Mouse (Mus musculus): ENCODE data around the gene Prkg2. TPM values are rescaled to one million over a fixed set of nuclear protein-coding genes. Genes with fewer than 3 reads are reported as not detected.

Prkg2 gene
- polyA plus RNA-seq, 1 experiment from 2014 or later: 3.2 TPM

- H3K4me2 ChIP-seq (ENCODE audit: low read length): no peak overlapping the region
- no peaks in the 10 kb centered on the region for H3K4me1 ChIP-seq (replicated peaks; ENCODE audit: insufficient read depth, low read length)
- TF ChIP-seq CTCF (IDR thresholded peaks at IDR 0.05; ENCODE audit: low read depth): no peak
- DNase-seq (ENCODE audit: low spot score): no peak
- no peaks in the 10 kb centered on the region for H3K9me3 ChIP-seq (replicated peaks; ENCODE audit: low read length)
- no peak for ATAC-seq (replicated peaks; ENCODE audit: low FRiP score, low read depth)
- H3K36me3 ChIP-seq (ENCODE audit: insufficient read depth, low read length): no peaks in the 10 kb centered on the region
- H3K9ac ChIP-seq (ENCODE audit: low read depth, low read length): no peak overlapping the region
- WGBS: 76% methylated on average over 14 of the region's 14 CpGs
- no peaks in the 10 kb centered on the region for H3K27me3 ChIP-seq (ENCODE audit: insufficient read depth, low read length)
- no peak overlapping the region for H3K4me3 ChIP-seq (replicated peaks; ENCODE audit: low read depth, low read length)
- H3K27ac ChIP-seq: no peak overlapping the region
These were observed 26.6 kb downstream of the Prkg2 start for GRCm38 (mm10) chr5:99010448-99011151.

GRCm38 (mm10) chr5:98998104-98998503 is 39.0 kb downstream of the Prkg2 start:
- DNase-seq (ENCODE audit: low spot score) (no peak), ATAC-seq (replicated peaks; ENCODE audit: low FRiP score, low read depth) (no peak)
- Histone ChIP-seq H3K4me1 (replicated peaks; ENCODE audit: insufficient read depth, low read length) (no peaks in the 10 kb centered on the region), H3K27me3 (ENCODE audit: insufficient read depth, low read length) (no peaks in the 10 kb centered on the region), H3K36me3 (ENCODE audit: insufficient read depth, low read length) (no peaks in the 10 kb centered on the region), H3K9ac (ENCODE audit: low read depth, low read length) (no peak overlapping the region), H3K9me3 (replicated peaks; ENCODE audit: low read length) (no peaks in the 10 kb centered on the region), H3K4me2 (ENCODE audit: low read length) (no peak overlapping the region), H3K27ac (no peak overlapping the region), H3K4me3 (replicated peaks; ENCODE audit: low read depth, low read length) (no peak overlapping the region)
- no peak for TF ChIP-seq CTCF (IDR thresholded peaks at IDR 0.05; ENCODE audit: low read depth)
- 69% methylated on average over 4 of the region's 4 CpGs for WGBS

- ATAC-seq (replicated peaks; ENCODE audit: low FRiP score, low read depth) (no peak), DNase-seq (ENCODE audit: low spot score) (no peak)
These were observed 41.4 kb downstream of the Prkg2 start for GRCm38 (mm10) chr5:98995767-98996166.

GRCm38 (mm10) chr5:98991600-98991999 is 45.6 kb downstream of the Prkg2 start:
- no peak overlapping the region for H3K4me2 ChIP-seq (ENCODE audit: low read length)
- H3K4me3 ChIP-seq (replicated peaks; ENCODE audit: low read depth, low read length): no peak overlapping the region
- H3K4me1 ChIP-seq (replicated peaks; ENCODE audit: insufficient read depth, low read length): no peaks in the 10 kb centered on the region
- H3K9ac ChIP-seq (ENCODE audit: low read depth, low read length): no peak overlapping the region
- H3K27me3 ChIP-seq (ENCODE audit: insufficient read depth, low read length): no peaks in the 10 kb centered on the region
- DNase-seq (ENCODE audit: low spot score): no peak
- ATAC-seq (replicated peaks; ENCODE audit: low FRiP score, low read depth): no peak
- TF ChIP-seq CTCF (IDR thresholded peaks at IDR 0.05; ENCODE audit: low read depth): no peak
- no peaks in the 10 kb centered on the region for H3K36me3 ChIP-seq (ENCODE audit: insufficient read depth, low read length)
- H3K27ac ChIP-seq: no peak overlapping the region
- no peaks in the 10 kb centered on the region for H3K9me3 ChIP-seq (replicated peaks; ENCODE audit: low read length)
- 85% methylated on average over 4 of the region's 4 CpGs for WGBS

More at GRCm38 (mm10) chr5:98995767-98996166, 41.4 kb downstream of the Prkg2 start:
- Histone ChIP-seq H3K4me1 (replicated peaks; ENCODE audit: insufficient read depth, low read length) (no peaks in the 10 kb centered on the region), H3K36me3 (ENCODE audit: insufficient read depth, low read length) (no peaks in the 10 kb centered on the region), H3K4me2 (ENCODE audit: low read length) (no peak overlapping the region), H3K27me3 (ENCODE audit: insufficient read depth, low read length) (no peaks in the 10 kb centered on the region), H3K9me3 (replicated peaks; ENCODE audit: low read length) (no peaks in the 10 kb centered on the region), H3K27ac (no peak overlapping the region), H3K9ac (ENCODE audit: low read depth, low read length) (no peak overlapping the region), H3K4me3 (replicated peaks; ENCODE audit: low read depth, low read length) (no peak overlapping the region)
- 50% methylated on average over 4 of the region's 4 CpGs for WGBS
- no peak for TF ChIP-seq CTCF (IDR thresholded peaks at IDR 0.05; ENCODE audit: low read depth)

GRCm38 (mm10) chr5:98987634-98988033 is 49.5 kb downstream of the Prkg2 start:
- Histone ChIP-seq H3K27ac (no peak overlapping the region), H3K36me3 (ENCODE audit: insufficient read depth, low read length) (no peaks in the 10 kb centered on the region), H3K4me2 (ENCODE audit: low read length) (no peak overlapping the region), H3K9me3 (replicated peaks; ENCODE audit: low read length) (no peaks in the 10 kb centered on the region), H3K4me3 (replicated peaks; ENCODE audit: low read depth, low read length) (no peak overlapping the region), H3K4me1 (replicated peaks; ENCODE audit: insufficient read depth, low read length) (no peaks in the 10 kb centered on the region), H3K27me3 (ENCODE audit: insufficient read depth, low read length) (no peaks in the 10 kb centered on the region), H3K9ac (ENCODE audit: low read depth, low read length) (no peak overlapping the region)
- DNase-seq (ENCODE audit: low spot score): no peak
- TF ChIP-seq CTCF (IDR thresholded peaks at IDR 0.05; ENCODE audit: low read depth): no peak
- no peak for ATAC-seq (replicated peaks; ENCODE audit: low FRiP score, low read depth)
- 35% methylated on average over 1 of the region's 1 CpGs for WGBS

GRCm38 (mm10) chr5:98987116-98987515 is 50.0 kb downstream of the Prkg2 start:
- Histone ChIP-seq H3K4me3 (replicated peaks; ENCODE audit: low read depth, low read length) (no peak overlapping the region), H3K36me3 (ENCODE audit: insufficient read depth, low read length) (no peaks in the 10 kb centered on the region), H3K4me1 (replicated peaks; ENCODE audit: insufficient read depth, low read length) (no peaks in the 10 kb centered on the region), H3K9ac (ENCODE audit: low read depth, low read length) (no peak overlapping the region), H3K27ac (no peak overlapping the region), H3K4me2 (ENCODE audit: low read length) (no peak overlapping the region), H3K9me3 (replicated peaks; ENCODE audit: low read length) (no peaks in the 10 kb centered on the region), H3K27me3 (ENCODE audit: insufficient read depth, low read length) (no peaks in the 10 kb centered on the region)
- ATAC-seq (replicated peaks; ENCODE audit: low FRiP score, low read depth): no peak
- TF ChIP-seq CTCF (IDR thresholded peaks at IDR 0.05; ENCODE audit: low read depth): no peak
- DNase-seq (ENCODE audit: low spot score): no peak
- 62% methylated on average over 3 of the region's 3 CpGs for WGBS

- no peak overlapping the region for H3K9ac ChIP-seq (ENCODE audit: low read depth, low read length)
- no peak for ATAC-seq (replicated peaks; ENCODE audit: low FRiP score, low read depth)
- H3K4me3 ChIP-seq (replicated peaks; ENCODE audit: low read depth, low read length): no peak overlapping the region
- no peak overlapping the region for H3K4me2 ChIP-seq (ENCODE audit: low read length)
- no peak for DNase-seq (ENCODE audit: low spot score)
- TF ChIP-seq CTCF (IDR thresholded peaks at IDR 0.05; ENCODE audit: low read depth): no peak
- no peaks in the 10 kb centered on the region for H3K27me3 ChIP-seq (ENCODE audit: insufficient read depth, low read length)
- no peaks in the 10 kb centered on the region for H3K4me1 ChIP-seq (replicated peaks; ENCODE audit: insufficient read depth, low read length)
- no peak overlapping the region for H3K27ac ChIP-seq
- no peaks in the 10 kb centered on the region for H3K9me3 ChIP-seq (replicated peaks; ENCODE audit: low read length)
- WGBS: 48% methylated on average over 4 of the region's 4 CpGs
- H3K36me3 ChIP-seq (ENCODE audit: insufficient read depth, low read length): no peaks in the 10 kb centered on the region
These were observed 50.7 kb downstream of the Prkg2 start for GRCm38 (mm10) chr5:98986459-98986858.
